Mouse (Mus musculus): Measurements from ENCODE around the gene Musk.
A peak's percentile ranks its signal among the peaks of the same experiment; 100 is the strongest.

The Musk gene

DNA sequence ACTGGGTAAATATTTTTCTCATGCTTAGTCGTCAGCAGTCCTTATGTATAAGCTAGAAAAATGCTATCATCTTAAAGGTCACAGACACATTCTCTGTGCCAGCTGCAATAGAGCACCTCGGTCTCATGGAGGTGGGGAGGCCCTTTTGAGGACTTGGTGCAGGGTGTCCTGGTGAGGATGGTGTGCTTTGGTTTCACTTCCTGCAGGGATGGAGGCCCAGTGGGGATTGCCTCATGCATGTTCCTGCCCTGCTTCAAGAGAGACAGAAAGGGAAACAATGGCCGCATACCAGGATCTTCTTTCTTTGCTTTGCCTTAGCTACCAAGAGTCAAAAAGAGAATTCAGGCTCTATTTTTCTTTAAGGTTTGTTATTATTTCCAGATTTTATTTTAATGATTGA is 31.8 kb downstream of the Musk start:
- DNase-seq (ENCODE audit: low spot score): no peak

DNA sequence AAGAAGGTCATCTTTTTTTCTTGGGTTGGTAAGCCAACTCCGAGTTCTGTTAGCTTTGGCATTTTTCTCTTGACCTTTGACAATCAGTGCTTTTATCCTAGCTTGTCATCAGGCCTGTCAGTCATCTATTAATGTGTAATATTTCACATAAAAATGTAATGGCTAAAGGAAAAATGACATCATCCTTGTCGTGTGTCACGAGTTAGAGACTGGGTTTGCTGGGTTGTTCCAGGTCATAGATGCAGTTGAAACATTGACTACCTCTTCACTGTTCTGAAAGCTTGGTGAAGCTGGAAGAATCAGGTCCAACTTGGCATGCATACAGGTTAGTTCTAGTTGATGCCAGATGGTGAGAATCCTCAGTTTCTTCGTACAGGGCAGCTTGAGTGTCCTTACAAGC is 34.5 kb downstream of the Musk start:
- no peak for DNase-seq (ENCODE audit: low spot score)

- DNase-seq (ENCODE audit: low spot score): peak; percentile 39
Measured at GRCm38 (mm10) chr4:58326746-58327145, 41.0 kb downstream of the Musk start.

- no peak for DNase-seq (ENCODE audit: low spot score)
Measured at GRCm38 (mm10) chr4:58328231-58328630, 42.5 kb downstream of the Musk start.

- no peak for DNase-seq (ENCODE audit: low spot score)
Measured at GRCm38 (mm10) chr4:58330016-58330415, 44.3 kb downstream of the Musk start.

GRCm38 (mm10) chr4:58330864-58331638 is 45.3 kb downstream of the Musk start:
- peak; percentile 39 for DNase-seq (ENCODE audit: low spot score)

DNA sequence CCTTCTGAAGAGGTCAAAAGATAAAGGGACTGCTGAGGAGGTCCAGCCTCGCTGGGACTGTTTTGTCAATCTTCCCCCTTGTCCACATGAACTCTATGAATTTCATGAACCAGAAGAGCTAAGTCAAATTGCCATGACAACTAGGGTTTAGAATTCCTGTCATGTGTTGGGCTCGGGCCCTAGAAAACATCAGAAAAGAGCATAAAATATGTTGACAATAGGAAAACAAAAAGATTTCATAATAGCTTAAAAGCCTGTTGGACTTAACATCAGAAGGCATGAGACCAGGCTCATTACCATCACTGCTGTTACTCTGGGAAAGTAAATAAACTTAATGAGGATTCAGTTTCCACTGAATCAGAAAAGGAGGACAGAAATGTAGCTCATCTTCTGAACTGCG is 46.6 kb downstream of the Musk start:
- no peak for DNase-seq (ENCODE audit: low spot score)

DNA sequence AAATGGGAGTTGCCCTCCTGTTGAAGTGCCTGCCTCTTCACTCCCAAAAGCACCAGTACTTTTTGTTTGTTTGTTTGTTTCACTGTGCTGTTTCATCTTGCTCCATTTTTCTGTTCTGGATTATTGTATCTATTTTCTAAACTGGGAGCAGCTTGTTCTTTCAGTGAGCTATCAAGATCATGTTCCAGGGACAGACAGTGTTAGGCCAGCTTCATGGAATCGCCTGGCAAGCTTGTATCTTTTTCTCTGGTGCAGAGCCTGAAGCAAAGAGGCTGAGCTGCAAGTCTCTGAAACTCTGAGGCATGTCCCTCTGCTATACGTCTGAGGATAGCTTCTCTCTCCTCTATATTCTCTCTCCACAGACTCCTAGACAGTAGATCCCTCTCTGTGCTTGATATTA is 50.5 kb downstream of the Musk start:
- no peak for DNase-seq (ENCODE audit: low spot score)

DNA sequence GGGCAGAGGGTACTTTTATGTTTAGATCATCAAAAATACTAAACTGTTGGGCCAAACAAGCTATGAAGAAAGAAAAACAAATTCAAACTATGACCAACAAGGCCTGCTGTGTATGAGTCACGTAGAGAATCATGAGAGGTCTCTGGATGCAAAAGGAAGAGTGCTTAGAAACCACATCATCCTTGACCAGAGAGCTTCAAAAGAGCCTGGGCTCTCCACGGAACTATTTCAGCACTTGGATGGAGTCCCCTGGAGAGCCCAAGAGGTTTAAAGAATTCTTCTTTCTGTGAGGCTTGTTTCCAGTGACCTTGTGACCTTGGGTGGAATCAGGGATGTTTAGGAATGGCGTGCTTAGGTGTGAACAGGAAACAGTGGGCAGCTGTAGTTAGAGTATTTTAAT is 53.5 kb downstream of the Musk start:
- DNase-seq (ENCODE audit: low spot score): peak; percentile 42

DNA sequence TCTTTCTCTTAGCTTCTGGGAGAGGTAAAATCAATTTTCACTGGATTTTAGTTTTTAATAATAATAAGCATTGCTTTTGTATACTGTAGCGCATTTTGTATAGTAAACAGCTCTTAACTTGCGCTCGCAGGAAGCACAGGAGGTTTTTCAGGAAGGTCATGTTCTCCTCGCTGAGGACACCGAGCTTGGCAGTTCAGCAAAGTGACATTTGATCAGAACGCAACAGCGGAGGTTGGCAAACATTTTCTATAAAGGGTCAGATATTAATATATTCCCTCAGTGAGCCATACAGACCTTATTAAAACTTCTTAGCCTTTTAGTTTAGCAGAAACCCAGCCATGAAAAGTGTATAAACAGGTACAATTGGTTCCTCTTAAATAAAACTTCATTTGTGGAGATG is 64.4 kb downstream of the Musk start:
- no peak for DNase-seq (ENCODE audit: low spot score)

- no peak for DNase-seq (ENCODE audit: low spot score)
Measured at GRCm38 (mm10) chr4:58351165-58351564, 65.4 kb downstream of the Musk start.

GRCm38 (mm10) chr4:58351590-58351989 is 65.8 kb downstream of the Musk start:
- DNase-seq (ENCODE audit: low spot score): no peak

- no peak for DNase-seq (ENCODE audit: low spot score)
Measured at GRCm38 (mm10) chr4:58358996-58359395, 73.2 kb downstream of the Musk start.

DNA sequence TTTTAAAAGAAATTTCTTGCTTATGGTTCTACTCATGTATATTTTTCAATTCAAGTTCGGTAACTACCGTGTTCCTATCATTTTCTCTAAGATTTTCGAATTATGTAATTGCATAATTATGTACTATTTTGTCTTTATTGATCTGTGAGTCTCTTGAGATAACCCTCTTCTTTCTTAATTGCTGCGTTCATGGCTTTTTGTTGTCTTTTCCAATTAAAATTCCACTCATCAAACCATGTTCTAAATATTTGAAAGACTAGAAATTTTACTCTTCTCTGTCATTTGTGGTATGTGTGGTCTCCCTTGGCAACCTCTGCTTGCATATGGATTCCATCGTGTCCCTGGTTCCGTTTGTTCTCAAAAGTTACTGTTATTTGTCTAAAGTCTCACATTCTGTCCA is 79.6 kb downstream of the Musk start:
- no peak for DNase-seq (ENCODE audit: low spot score)

- no peak for DNase-seq (ENCODE audit: low spot score)
Measured at GRCm38 (mm10) chr4:58371106-58371505, 85.3 kb downstream of the Musk start.

DNA sequence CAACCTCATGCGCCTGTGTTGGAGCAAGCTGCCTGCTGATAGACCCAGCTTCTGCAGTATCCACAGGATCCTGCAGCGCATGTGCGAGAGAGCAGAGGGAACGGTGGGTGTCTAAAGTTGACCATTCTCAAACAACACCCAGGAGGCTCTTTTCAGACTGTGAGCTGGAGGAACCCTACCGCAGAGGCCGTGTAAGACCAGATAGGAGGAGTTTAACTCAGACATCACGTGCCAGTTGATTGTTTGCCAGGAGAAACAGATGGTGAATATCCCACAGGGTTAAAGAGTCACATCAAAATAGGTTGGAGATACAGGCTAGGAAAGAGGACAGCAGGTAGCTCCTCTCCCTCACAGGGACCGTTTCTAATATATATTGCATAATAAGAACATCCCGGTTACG is 87.8 kb downstream of the Musk start:
- DNase-seq (ENCODE audit: low spot score): no peak

DNA sequence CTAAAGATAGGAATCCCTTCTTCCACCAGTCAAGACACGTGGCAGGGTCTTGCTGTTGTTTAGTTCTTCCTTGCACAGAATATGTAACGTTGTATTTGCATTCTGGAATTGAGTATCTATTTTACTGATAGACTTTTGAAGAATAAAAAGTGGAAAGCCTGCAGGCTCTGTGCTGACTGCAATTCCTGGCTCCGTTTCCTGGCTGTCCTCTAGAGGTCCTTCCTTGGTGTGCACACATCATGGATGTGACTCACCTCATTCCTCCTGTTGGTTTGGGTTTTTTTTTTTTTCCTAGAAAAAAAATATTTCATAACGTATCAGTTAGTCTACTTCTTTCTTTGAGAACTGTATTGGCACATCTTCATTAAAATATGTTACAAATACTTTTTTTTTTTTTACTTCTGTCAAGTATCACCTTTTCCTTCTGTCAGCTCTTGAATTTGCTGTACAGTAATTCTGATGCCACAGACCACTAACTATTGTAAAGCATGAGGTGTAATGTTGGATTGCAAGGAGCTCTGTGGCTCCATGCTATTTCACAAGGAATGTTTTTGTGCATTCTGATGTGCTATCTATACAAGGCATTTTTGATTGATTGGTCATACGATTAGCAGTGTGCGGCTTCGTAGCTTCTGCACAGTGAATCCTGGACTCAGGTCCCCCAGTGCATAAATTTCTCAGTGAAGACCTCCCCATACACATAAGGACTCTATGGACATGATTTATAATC is 88.5 kb downstream of the Musk start:
- DNase-seq (ENCODE audit: low spot score): no peak

DNA sequence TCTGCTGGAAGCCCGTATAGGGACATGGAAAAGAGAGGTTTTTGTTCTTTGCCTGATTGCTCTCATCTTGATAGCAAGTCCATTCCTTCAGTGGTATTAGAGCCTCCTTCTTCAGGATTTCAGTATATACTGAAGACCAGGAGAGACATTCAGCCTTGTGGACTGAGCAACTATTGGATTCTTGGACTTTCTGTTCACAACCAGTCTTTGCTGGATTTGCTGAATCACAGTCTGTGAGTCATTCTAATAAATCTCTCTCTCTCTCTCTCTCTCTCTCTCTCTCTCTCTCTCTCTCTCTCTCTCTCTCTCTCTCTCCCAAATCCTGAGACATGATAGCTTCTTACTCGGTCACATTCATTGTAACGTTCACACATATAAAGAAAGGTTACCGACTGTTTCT is 93.4 kb downstream of the Musk start:
- no peak for DNase-seq (ENCODE audit: low spot score)

DNA sequence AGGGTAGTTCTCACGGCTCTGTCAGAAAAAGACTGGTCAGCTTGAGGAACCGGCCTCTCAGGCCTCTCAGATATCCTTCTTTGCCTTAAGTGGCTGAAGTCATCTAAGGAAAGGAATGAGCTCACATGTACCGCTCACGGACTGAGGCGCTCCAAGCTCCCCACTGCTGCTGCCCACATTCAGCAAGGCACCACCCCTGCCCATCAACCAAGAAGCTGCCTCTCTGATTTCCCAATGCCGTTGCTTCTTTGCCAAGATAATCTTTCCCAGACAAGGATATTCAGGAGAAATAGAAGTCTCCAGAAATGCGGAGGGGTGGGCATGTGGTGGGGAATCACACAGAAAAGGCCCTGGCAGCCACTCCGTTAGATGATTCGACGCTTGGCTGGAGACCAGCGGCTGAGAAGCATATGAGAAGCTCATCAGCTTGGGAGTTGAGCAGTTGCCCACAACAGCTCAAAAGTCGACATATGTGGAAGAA is 115.1 kb downstream of the Musk start:
- DNase-seq (ENCODE audit: low spot score): no peak

- DNase-seq (ENCODE audit: low spot score): no peak
Measured at GRCm38 (mm10) chr4:58401973-58402501, 116.3 kb downstream of the Musk start.

DNA sequence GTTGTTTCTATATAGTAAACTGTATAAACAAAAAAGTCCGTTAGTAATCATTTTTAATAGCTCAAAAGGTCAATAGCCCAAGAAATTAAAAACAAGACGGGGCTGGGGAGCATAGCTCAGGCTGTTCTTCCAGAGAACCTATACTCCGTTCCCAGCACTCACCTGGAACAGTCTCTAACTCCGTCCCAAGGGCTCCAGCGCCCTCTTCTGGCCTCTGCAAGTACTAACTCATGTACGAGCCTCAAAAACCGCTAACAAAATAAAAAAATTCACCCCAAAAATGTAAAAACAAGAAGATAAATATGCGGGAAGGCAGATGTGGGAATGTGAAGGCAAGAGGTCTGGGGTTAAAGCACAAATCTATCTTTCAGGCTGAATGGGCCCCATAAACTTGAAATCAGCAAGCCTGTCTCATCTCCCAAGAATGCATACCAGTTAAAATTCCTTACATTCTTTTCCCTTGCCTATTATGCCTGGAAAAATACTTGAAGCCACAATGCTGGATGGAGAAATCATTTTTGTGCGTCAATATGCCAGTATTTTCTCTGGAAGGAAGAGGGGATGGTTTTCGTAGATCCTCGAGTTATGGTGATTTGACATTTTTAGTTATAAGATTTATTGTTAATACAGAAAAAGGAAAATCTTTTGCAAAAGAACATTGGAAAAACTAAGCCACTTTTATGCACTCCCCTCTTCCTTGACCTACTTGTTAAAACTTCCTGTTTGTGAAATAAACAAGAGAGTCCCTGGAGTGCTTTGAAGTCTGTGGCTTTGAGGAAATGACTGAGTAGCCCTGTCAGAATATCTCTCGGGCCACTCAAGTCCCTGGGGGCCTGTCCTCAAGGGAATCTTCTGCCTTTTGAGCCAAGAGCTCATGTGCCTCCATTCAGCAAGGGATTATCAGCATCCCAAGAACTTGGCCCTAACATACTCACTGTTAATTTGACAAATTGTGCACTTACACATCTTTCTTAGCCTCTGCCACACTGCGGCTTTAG is 127.7 kb downstream of the Musk start:
- DNase-seq (ENCODE audit: low spot score): peak; percentile 16

GRCm38 (mm10) chr4:58415537-58415936 is 129.8 kb downstream of the Musk start:
- DNase-seq (ENCODE audit: low spot score): no peak
